Mouse (Mus musculus) right cerebral cortex, postnatal 10 days (tissue): ENCODE measurements at regions not wholly inside any gene's neighbourhood (a gene's known extent, or its start where the extent isn't known, plus 50 kb on each side); places are given as distances from the start of the nearest gene placed in this dataset.

Experiments
- DNase-seq, 2 experiments: peaks; one replicate each; pipeline ENCODE4 v3.0.0; 2021; ENCODE audit warnings: low spot score in 2 of 2

DNA sequence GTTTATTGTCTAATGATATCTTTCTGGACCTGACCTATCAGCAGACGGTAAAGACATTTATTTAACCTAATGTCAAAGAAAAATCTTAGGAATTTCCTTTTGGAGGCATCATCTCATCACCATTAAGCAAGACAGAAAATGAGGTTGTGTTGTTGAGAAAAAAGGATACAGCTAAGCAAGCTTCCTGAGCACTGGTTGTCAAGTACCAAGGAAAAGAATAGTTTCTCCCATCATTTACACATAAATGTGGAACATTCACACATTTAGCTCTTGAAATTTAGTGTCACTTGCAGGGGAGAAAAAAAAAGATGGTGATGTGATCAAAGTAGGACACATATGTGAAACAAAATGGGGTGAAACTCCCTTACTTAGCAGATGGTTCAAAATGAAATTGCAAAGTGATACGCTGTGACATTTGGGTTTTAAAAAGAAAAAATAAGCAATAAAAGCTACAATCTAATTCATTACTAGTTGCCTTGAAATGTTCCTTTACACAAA lies 157.7 kb upstream of the 1700009N14Rik start:
- no peak for DNase-seq

DNA sequence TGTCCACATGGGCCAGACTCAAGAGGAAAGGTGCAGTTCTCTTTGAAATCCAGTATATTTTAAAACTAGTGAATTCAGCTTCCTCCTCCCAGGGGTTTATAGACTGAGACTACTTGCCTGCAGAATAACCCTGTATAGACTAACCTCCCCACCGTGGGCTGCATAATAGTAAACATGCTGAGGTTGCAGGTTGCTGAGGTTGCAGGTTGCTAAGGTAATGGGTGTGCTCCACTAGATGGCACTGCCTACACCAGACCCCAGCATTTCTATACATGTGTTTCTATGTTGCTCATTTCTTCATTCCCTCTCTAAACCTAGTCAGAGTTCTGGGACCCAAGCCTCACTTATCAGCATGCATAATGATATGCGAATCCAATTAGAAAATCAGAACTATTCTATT lies 140.0 kb upstream of the 1700009N14Rik start:
- DNase-seq = no peak

DNA sequence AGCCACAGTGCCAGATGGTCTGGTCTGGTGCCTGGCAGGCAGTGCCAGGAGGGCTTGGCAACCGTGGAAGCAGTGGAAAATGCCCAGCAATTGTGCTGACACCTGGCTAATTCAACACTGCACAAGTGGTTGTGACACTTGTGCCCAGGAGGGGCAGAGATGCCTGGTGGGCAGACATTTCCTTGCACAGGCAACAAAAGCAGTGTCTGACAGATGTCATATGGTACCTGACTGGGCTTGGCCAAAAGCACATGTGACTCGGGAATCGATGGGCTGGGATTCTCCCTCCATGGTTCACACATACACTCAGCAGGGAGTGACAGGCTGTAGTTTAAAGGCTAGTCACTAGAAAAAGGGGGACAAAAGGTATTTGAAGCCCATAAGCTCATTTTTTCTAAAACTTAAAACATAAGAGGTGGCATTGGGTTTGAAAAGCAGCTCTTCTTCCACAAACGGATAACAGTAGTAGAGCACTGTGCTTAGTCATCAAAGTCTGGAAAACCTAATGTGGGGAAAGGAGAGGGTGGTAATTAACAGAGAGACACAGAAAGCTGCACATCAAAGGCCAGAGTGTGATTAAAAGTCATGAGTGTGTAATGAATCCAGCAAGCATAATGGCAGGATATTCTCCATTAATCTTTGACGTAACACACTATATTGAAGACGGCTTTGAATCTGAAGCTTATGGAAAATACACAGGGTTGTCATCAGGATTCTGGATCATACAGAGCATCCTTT lies 105.5 kb upstream of the 1700009N14Rik start:
- DNase-seq = peak; percentile 40 to 41

DNA sequence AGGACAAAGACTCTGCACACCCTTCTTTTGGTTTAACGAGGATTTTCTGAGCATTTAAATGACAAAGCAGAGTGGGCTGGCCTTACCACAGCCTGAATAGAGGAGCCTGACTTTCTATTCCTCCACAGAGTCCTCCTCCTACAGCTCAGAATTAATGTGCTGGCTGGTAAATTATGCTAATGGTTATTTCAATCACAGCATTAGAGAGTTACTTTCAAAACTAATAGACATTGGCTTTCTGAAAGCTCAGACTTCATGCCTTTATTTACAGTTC lies 105.0 kb upstream of the 1700009N14Rik start:
- DNase-seq = no peak

DNA sequence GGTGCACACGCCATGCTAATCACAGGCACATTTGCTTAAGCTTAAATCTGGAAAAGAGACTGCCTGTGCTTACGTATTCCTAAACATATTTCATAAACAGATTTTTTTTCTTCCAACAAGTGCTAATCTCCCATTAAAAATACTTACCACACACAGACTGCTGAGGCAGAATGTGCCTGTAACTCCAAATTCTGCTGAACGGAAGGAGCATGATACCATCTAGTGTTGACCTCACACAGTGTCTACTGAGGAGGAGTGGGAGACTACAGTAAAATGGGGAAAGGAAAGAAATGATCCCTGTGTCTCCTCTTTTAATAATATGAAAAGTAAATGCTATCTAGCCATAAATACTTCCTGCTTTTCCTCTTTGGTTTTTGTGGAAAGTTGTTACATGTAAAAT lies 81.9 kb upstream of the 1700009N14Rik start:
- DNase-seq = peak in 1 of 2 experiments; percentile 18

DNA sequence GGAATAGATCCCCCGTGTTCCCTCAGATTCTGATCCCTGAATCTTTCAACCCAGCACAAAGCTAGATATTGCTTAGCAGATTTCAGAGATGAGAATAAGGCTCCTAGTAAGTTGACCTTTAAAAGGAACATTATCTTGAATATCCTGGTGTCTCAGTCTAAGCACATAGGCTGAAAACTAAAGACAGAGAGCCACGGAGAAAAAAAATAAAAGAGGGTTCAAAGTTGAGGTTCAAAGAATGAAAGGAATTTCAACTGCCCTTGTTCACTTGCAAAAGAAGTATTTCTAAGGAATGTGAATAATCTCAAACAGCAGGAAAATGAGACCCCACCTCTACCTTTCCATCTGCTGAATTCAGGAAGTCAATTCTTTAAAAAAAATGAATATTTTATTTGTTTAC lies 69.3 kb upstream of the 1700009N14Rik start:
- DNase-seq = no peak

DNA sequence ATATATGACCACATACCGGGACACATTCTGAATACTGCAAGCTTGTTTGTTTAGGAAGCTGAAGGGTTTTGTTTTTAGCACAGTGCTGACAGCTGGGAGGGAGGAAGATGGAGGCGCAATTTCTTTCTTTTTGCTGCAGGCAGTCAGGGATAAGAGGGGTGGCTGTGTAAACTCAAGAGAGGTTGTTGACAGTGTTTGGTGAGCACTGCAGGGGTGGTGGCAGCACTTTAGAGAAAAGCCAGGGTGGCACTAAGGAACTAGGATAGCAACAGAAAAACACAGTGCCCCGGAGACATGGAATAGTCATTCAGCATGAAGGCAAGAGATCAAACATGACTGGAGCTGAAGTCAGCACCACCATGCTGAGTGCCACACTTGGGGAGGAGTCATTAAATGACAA lies 51.9 kb upstream of the 1700009N14Rik start:
- peak in 1 of 2 experiments; percentile 35 for DNase-seq
